Mouse (Mus musculus) liver, embryonic 11.5 days (tissue): ENCODE results near the gene Greb1. TPM values are rescaled to one million over a fixed set of nuclear protein-coding genes. Genes with fewer than 3 reads are reported as not detected.

Experiments
- ATAC-seq: fragments of 200-750 bp; cut with Nextera tagmentation; replicated peaks from 2 replicates; pipeline ENCODE4 v1.8.0; 2017; ENCODE audit warnings: moderate number of reproducible peaks, mild to moderate bottlenecking, moderate TSS enrichment, moderate library complexity; ENCODE audit not compliant: low FRiP score
- DNase-seq: peaks from one replicate; pipeline ENCODE4 v3.0.0-alpha.2; 2017; ENCODE audit warnings: low spot score
- H3K27ac ChIP-seq: fragments of 300-500 bp; sonication (generic); 2 replicates; pipeline ENCODE4 v1.5.1; 2014; ENCODE audit warnings: mild to moderate bottlenecking, low read depth, low read length, control low read depth
- H3K27me3 ChIP-seq: fragments of 300-500 bp; sonication (generic); replicated peaks from 2 replicates; pipeline ENCODE4 v1.6.1; 2014; ENCODE audit warnings: low read length, mixed read lengths; ENCODE audit not compliant: control insufficient read depth, insufficient read depth
- H3K36me3 ChIP-seq: fragments of 300-500 bp; sonication (generic); 2 replicates; pipeline ENCODE4 v1.6.1; 2014; ENCODE audit warnings: mild to moderate bottlenecking, low read length, moderate library complexity, mixed read lengths; ENCODE audit not compliant: control insufficient read depth, insufficient read depth
- H3K4me1 ChIP-seq: fragments of 300-500 bp; sonication (generic); replicated peaks from 2 replicates; pipeline ENCODE4 v1.6.1; 2014; ENCODE audit warnings: low read length, mixed read lengths; ENCODE audit not compliant: control insufficient read depth, insufficient read depth
- H3K4me2 ChIP-seq: fragments of 300-500 bp; sonication (generic); 2 replicates; pipeline ENCODE4 v1.6.1; 2014; ENCODE audit warnings: mild to moderate bottlenecking, control low read depth, moderate library complexity
- H3K4me3 ChIP-seq: fragments of 300-500 bp; sonication (generic); 2 replicates; pipeline ENCODE4 v1.5.1; 2014; ENCODE audit warnings: low read depth, low read length, control low read depth
- H3K9ac ChIP-seq: fragments of 300-500 bp; sonication (generic); 2 replicates; pipeline ENCODE4 v1.6.1; 2014; ENCODE audit warnings: low read depth, low read length, control low read depth
- H3K9me3 ChIP-seq: fragments of 300-500 bp; sonication (generic); 2 replicates; pipeline ENCODE4 v1.6.1; 2016; ENCODE audit warnings: low read length, inconsistent platforms, mixed read lengths; ENCODE audit not compliant: control insufficient read depth
- WGBS: fragments of 180-500 bp; shearing (Covaris S2); extraction: QIAGEN DNeasy Blood & Tissue Kit; methylation state at CpG from one replicate; pipeline ENCODE4 v1.1.7; 2014; 5-methylcytosine and 5-hydroxymethylcytosine counted together
- polyA plus RNA-seq: library from polyadenylated mRNA; unstranded; fragments of >200 nt; fragmentation: Nextera tagmentation; extraction: Ambion mirVana; gene quantifications from 2 replicates; pipeline ENCODE4 v1.2.1, GENCODE M21; 2014

The Greb1 gene
- polyA plus RNA-seq, 1 experiment from 2014 or later = 5.5 TPM

- H3K4me2 ChIP-seq = no peak overlapping the region
- no peaks in the 10 kb centered on the region for H3K36me3 ChIP-seq
- H3K27ac ChIP-seq = no peak overlapping the region
- no peak overlapping the region for H3K9ac ChIP-seq
- DNase-seq (no peak), ATAC-seq (no peak)
- WGBS = 57% methylated on average over 9 of the region's 9 CpGs
- H3K4me3 ChIP-seq = no peak overlapping the region
- H3K27me3 ChIP-seq = no peaks in the 10 kb centered on the region
- H3K9me3 ChIP-seq = no peaks in the 10 kb centered on the region
- peaks cover 7% of the 10 kb centered on the region; the same call in 1 of the 2 replicates for H3K4me1 ChIP-seq
Measured at GRCm38 (mm10) chr12:16836188-16836587, 35.5 kb upstream of the Greb1 start.

- no peaks in the 10 kb centered on the region for H3K36me3 ChIP-seq
Measured at GRCm38 (mm10) chr12:16834701-16835100, 34.0 kb upstream of the Greb1 start.

GRCm38 (mm10) chr12:16831071-16831470 is 30.4 kb upstream of the Greb1 start:
- no peak overlapping the region for H3K4me3 ChIP-seq
- ATAC-seq (no peak), DNase-seq (no peak)
- no peak overlapping the region for H3K4me2 ChIP-seq
- no peak overlapping the region for H3K9ac ChIP-seq
- no peak overlapping the region for H3K27ac ChIP-seq
- WGBS = 55% methylated on average over 4 of the region's 4 CpGs
- no peaks in the 10 kb centered on the region for H3K9me3 ChIP-seq
- H3K4me1 ChIP-seq = no peaks in the 10 kb centered on the region
- no peaks in the 10 kb centered on the region for H3K27me3 ChIP-seq
- H3K36me3 ChIP-seq = no peaks in the 10 kb centered on the region

More at GRCm38 (mm10) chr12:16834701-16835100, 34.0 kb upstream of the Greb1 start:
- no peak overlapping the region for H3K4me3 ChIP-seq
- H3K9me3 ChIP-seq = no peaks in the 10 kb centered on the region
- H3K4me2 ChIP-seq = no peak overlapping the region
- DNase-seq (no peak), ATAC-seq (no peak)
- no peaks in the 10 kb centered on the region for H3K4me1 ChIP-seq
- no peaks in the 10 kb centered on the region for H3K27me3 ChIP-seq
- H3K9ac ChIP-seq = no peak overlapping the region
- H3K27ac ChIP-seq = no peak overlapping the region
- WGBS = 73% methylated on average over 11 of the region's 11 CpGs

- 76% methylated on average over 2 of the region's 2 CpGs for WGBS
Measured at GRCm38 (mm10) chr12:16829785-16830184, 29.1 kb upstream of the Greb1 start.

GRCm38 (mm10) chr12:16828505-16828904 is 27.8 kb upstream of the Greb1 start:
- Histone ChIP-seq H3K9me3 (no peaks in the 10 kb centered on the region), H3K4me3 (no peak overlapping the region), H3K9ac (no peak overlapping the region), H3K36me3 (peaks cover 9% of the 10 kb centered on the region; the same call in 1 of the 2 replicates), H3K4me2 (no peak overlapping the region), H3K27ac (no peak overlapping the region), H3K4me1 (no peaks in the 10 kb centered on the region), H3K27me3 (no peaks in the 10 kb centered on the region)
- 44% methylated on average over 6 of the region's 6 CpGs for WGBS
- ATAC-seq (no peak; the same call in 1 of the 2 replicates), DNase-seq (no peak)

More at GRCm38 (mm10) chr12:16829785-16830184, 29.1 kb upstream of the Greb1 start:
- ATAC-seq = no peak
- no peak overlapping the region for H3K9ac ChIP-seq
- H3K36me3 ChIP-seq = peaks cover 4% of the 10 kb centered on the region; the same call in 1 of the 2 replicates
- H3K4me2 ChIP-seq = no peak overlapping the region
- no peak for DNase-seq
- no peak overlapping the region for H3K4me3 ChIP-seq
- H3K27me3 ChIP-seq = no peaks in the 10 kb centered on the region
- no peaks in the 10 kb centered on the region for H3K4me1 ChIP-seq
- H3K27ac ChIP-seq = no peak overlapping the region
- H3K9me3 ChIP-seq = no peaks in the 10 kb centered on the region

GRCm38 (mm10) chr12:16823701-16824100 is 23.0 kb upstream of the Greb1 start:
- Histone ChIP-seq H3K27ac (no peak overlapping the region), H3K4me2 (no peak overlapping the region), H3K4me3 (no peak overlapping the region), H3K9ac (no peak overlapping the region), H3K27me3 (no peaks in the 10 kb centered on the region), H3K9me3 (no peaks in the 10 kb centered on the region), H3K36me3 (peaks cover 32% of the 10 kb centered on the region), H3K4me1 (no peaks in the 10 kb centered on the region)
- no peak for ATAC-seq
- 87% methylated on average over 1 of the region's 1 CpGs for WGBS
- no peak for DNase-seq

GRCm38 (mm10) chr12:16822181-16822734 is 21.6 kb upstream of the Greb1 start:
- H3K4me2 ChIP-seq = no peak overlapping the region
- no peak for DNase-seq
- H3K9me3 ChIP-seq = no peaks in the 10 kb centered on the region
- no peak overlapping the region for H3K4me3 ChIP-seq
- no peaks in the 10 kb centered on the region for H3K27me3 ChIP-seq
- no peak overlapping the region for H3K27ac ChIP-seq
- H3K36me3 ChIP-seq = peaks cover 32% of the 10 kb centered on the region
- no peaks in the 10 kb centered on the region for H3K4me1 ChIP-seq
- ATAC-seq = no peak
- WGBS = 92% methylated on average over 10 of the region's 10 CpGs
- no peak overlapping the region for H3K9ac ChIP-seq

GRCm38 (mm10) chr12:16820761-16821160 is 20.1 kb upstream of the Greb1 start:
- DNase-seq (no peak), ATAC-seq (no peak)
- no peak overlapping the region for H3K4me2 ChIP-seq
- peaks cover 41% of the 10 kb centered on the region for H3K36me3 ChIP-seq
- 83% methylated on average over 7 of the region's 7 CpGs for WGBS
- no peak overlapping the region for H3K9ac ChIP-seq
- no peaks in the 10 kb centered on the region for H3K4me1 ChIP-seq
- no peaks in the 10 kb centered on the region for H3K27me3 ChIP-seq
- no peak overlapping the region for H3K4me3 ChIP-seq
- H3K9me3 ChIP-seq = no peaks in the 10 kb centered on the region
- no peak overlapping the region for H3K27ac ChIP-seq

GRCm38 (mm10) chr12:16818513-16818912 is 17.8 kb upstream of the Greb1 start:
- Histone ChIP-seq H3K4me1 (no peaks in the 10 kb centered on the region), H3K4me3 (no peak overlapping the region), H3K27me3 (no peaks in the 10 kb centered on the region), H3K9ac (no peak overlapping the region), H3K36me3 (peaks cover 39% of the 10 kb centered on the region), H3K27ac (no peak overlapping the region), H3K4me2 (no peak overlapping the region), H3K9me3 (no peaks in the 10 kb centered on the region)
- no peak for DNase-seq
- 66% methylated on average over 11 of the region's 11 CpGs for WGBS
- no peak for ATAC-seq
